Mouse (Mus musculus) testis, adult 2 months (tissue): Measurements from ENCODE around the gene Gm21789.
"Not testable (repeated sequence)": the region's sequence is repeated elsewhere in the genome, so short reads cannot be mapped to it uniquely, and the experiment has no call there.

Source experiments
- CTCF ChIP-seq: fragments of 200-500 bp; IDR thresholded peaks from 2 replicates; pipeline ENCODE4 v1.5.1; 2012; ENCODE audit warnings: low read depth, mild to moderate bottlenecking, inconsistent platforms, low read length, moderate library complexity; ENCODE audit not compliant: control insufficient read depth, insufficient read depth, insufficient replicate concordance
- POLR2A ChIP-seq: fragments of 200-500 bp; IDR thresholded peaks from 2 replicates; pipeline ENCODE4 v1.6.1; 2012; ENCODE audit warnings: low read depth, mild to moderate bottlenecking, inconsistent platforms, low read length, moderate library complexity; ENCODE audit not compliant: control insufficient read depth

DNA sequence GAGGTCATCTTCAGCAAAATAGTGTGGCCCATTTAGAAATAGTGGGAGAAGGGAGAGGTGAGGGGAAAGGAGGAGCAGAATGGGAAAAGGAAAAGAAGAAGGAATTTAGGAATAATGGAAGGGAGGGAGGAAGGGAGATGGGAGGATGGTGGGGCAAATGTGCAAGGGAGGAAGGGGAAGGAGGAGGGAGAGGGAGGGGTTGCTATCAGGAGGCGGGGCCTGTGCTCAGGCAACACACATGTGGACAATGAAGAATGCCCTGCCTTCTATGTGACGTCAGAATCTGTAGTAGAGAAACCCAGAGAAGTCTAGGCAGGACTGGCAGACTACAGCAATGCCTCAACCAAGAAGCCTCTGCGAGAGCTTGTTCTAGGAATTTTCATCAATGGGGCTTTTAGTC lies 32.0 kb downstream of the Gm21789 start, which contains the start of gene Btbd35f5:
- not testable (repeated sequence) for TF ChIP-seq POLR2A, CTCF
